Mouse (Mus musculus) midbrain, postnatal 0 days (tissue): Measurements from ENCODE around the gene Slc6a9. TPM values are rescaled to one million over a fixed set of nuclear protein-coding genes. Genes with fewer than 3 reads are reported as not detected.

ENCODE experiments used
- ATAC-seq: fragments of 200-750 bp; cut with Nextera tagmentation; 2 replicates; pipeline ENCODE4 v1.8.0; 2017; ENCODE audit warnings: moderate number of reproducible peaks, mild to moderate bottlenecking, moderate TSS enrichment, moderate library complexity; ENCODE audit not compliant: low FRiP score
- DNase-seq: peaks from one replicate; pipeline ENCODE4 v3.0.0-alpha.2; 2015; ENCODE audit warnings: low spot score
- H3K27ac ChIP-seq: fragments of 300-500 bp; sonication (generic); 2 replicates; pipeline ENCODE4 v1.5.1; 2014; ENCODE audit warnings: low read depth, mild to moderate bottlenecking, low read length, mixed read lengths
- H3K27me3 ChIP-seq: fragments of 300-500 bp; sonication (generic); 2 replicates; pipeline ENCODE4 v1.6.1; 2014; ENCODE audit warnings: low read length, control low read depth, mixed read lengths; ENCODE audit not compliant: insufficient read depth
- H3K36me3 ChIP-seq: fragments of 300-500 bp; sonication (generic); 2 replicates; pipeline ENCODE4 v1.6.1; 2014; ENCODE audit warnings: low read length, control low read depth, mixed read lengths; ENCODE audit not compliant: insufficient read depth
- H3K4me1 ChIP-seq: fragments of 300-500 bp; sonication (generic); 2 replicates; pipeline ENCODE4 v1.6.1; 2014; ENCODE audit warnings: mild to moderate bottlenecking, control low read depth, antibody characterized with exemption, low read length, mixed read lengths; ENCODE audit not compliant: insufficient read depth
- H3K4me2 ChIP-seq: fragments of 300-500 bp; sonication (generic); 2 replicates; pipeline ENCODE4 v1.6.1; 2014; ENCODE audit warnings: low read depth, mild to moderate bottlenecking, low read length, mixed read lengths; ENCODE audit not compliant: poor library complexity, severe bottlenecking
- H3K4me3 ChIP-seq: fragments of 300-500 bp; sonication (generic); 2 replicates; pipeline ENCODE4 v1.5.1; 2014; ENCODE audit warnings: low read depth, mild to moderate bottlenecking, low read length, moderate library complexity
- H3K9ac ChIP-seq: fragments of 300-500 bp; sonication (generic); replicated peaks from 2 replicates; pipeline ENCODE4 v1.6.1; 2014; ENCODE audit warnings: mild to moderate bottlenecking, low read length, moderate library complexity, mixed read lengths; ENCODE audit not compliant: poor library complexity, severe bottlenecking
- H3K9me3 ChIP-seq: fragments of 300-500 bp; sonication (generic); 2 replicates; pipeline ENCODE4 v1.6.1; 2016; ENCODE audit warnings: low read length, control low read depth
- CTCF ChIP-seq: IDR thresholded peaks from 2 replicates; pipeline ENCODE4 v1.5.1; 2016; ENCODE audit warnings: antibody characterized with exemption, mild to moderate bottlenecking
- WGBS: fragments of 180-500 bp; shearing (Covaris S2); extraction: QIAGEN DNeasy Blood & Tissue Kit; methylation state at CpG from one replicate; pipeline ENCODE4 v1.1.7; 2014; 5-methylcytosine and 5-hydroxymethylcytosine counted together
- polyA plus RNA-seq: library from polyadenylated mRNA; unstranded; fragments of >200 nt; fragmentation: Nextera tagmentation; extraction: Ambion mirVana; gene quantifications from 2 replicates; pipeline ENCODE4 v1.2.1, GENCODE M21; 2015
- total RNA-seq: library from RNA; depleted of rRNA; stranded (reverse); fragments of >200 nt; gene quantifications from 2 replicates; pipeline ENCODE4 v1.2.3, GENCODE M21; 2014; rRNA removed

Gene Slc6a9
- 71.2 and 105 TPM in 2 replicates for total RNA-seq
- 58.7 and 70.5 TPM in 2 replicates for polyA plus RNA-seq

DNA sequence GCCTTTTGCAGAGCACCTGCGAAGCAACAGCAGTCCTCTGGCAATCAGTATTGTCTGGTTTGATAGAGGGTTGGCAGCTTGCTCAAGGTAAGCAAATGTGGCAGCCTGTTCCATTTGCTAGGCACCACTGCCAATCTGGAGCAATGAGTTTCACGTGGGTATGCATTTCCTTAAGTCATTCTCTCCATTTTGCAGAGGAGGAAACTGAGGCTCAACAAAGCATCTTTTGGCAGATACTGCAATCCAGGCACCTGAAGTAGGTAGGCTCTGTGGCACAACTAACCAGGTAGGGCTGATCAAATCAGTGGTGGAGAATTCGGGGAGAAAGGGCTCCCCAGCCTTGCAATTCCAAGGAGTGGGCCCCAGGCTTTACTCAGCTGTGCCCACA lies at the start of gene Slc6a9:
TSS of gene Slc6a9 (plus strand) at position 50 of the 388 bp plus-strand sequence.
- Histone ChIP-seq H3K27ac (peak within 1 kb of the TSS; percentile 96), H3K27me3 (no peaks in the 10 kb centered on the region), H3K9me3 (no peaks in the 10 kb centered on the region), H3K9ac (peak within 1 kb of the TSS; percentile 99), H3K4me3 (peak within 1 kb of the TSS; percentile 86), H3K36me3 (no peaks in the 10 kb centered on the region), H3K4me2 (peak within 1 kb of the TSS; percentile 77), H3K4me1 (no peaks in the 10 kb centered on the region)
- no peak for TF ChIP-seq CTCF
- ATAC-seq (no peak), DNase-seq (no peak)
- 31% methylated on average over 3 of the region's 3 CpGs for WGBS

DNA sequence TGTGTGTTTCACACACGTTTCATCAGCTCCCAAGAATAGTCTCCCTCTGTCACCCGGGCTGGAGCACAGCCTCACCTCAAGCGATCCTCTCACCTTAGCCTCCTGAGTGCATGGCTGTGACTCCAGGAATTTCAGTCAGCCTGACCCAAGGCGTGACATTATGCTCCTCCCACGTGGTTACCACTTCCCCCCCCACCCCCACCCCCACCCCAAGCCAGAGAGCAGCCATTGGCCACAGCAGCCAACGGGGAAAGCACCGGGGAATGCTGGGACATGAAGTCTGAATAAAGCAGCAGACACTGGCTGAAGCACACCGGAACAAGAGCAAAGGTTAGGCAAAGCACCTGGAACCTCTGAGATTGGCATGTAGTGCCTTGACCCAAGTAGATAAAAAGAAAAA lies 47.3 kb upstream of the Slc6a9 start:
- Histone ChIP-seq H3K4me1 (no peaks in the 10 kb centered on the region), H3K27ac (no peak overlapping the region), H3K9me3 (no peaks in the 10 kb centered on the region), H3K4me2 (no peak overlapping the region), H3K9ac (no peak overlapping the region), H3K4me3 (no peak overlapping the region), H3K27me3 (no peaks in the 10 kb centered on the region), H3K36me3 (no peaks in the 10 kb centered on the region)
- WGBS, result 42% methylated on average over 8 of the region's 8 CpGs
- no peak for TF ChIP-seq CTCF
- ATAC-seq, result no peak
- DNase-seq, result peak; percentile 32

- no peaks in the 10 kb centered on the region for H3K27me3 ChIP-seq
- DNase-seq (no peak), ATAC-seq (no peak)
- 67% methylated on average over 9 of the region's 10 CpGs for WGBS
- no peaks in the 10 kb centered on the region for H3K36me3 ChIP-seq
- no peaks in the 10 kb centered on the region for H3K4me1 ChIP-seq
- H3K27ac ChIP-seq, result no peak overlapping the region
- no peak overlapping the region for H3K9ac ChIP-seq
- H3K9me3 ChIP-seq, result no peaks in the 10 kb centered on the region
- no peak for TF ChIP-seq CTCF
- no peak overlapping the region for H3K4me2 ChIP-seq
- no peak overlapping the region for H3K4me3 ChIP-seq
Measured at GRCm38 (mm10) chr4:117788308-117788707, 46.0 kb upstream of the Slc6a9 start.

GRCm38 (mm10) chr4:117799904-117800303 lies 34.4 kb upstream of the Slc6a9 start:
- no peak overlapping the region for H3K27ac ChIP-seq
- H3K36me3 ChIP-seq, result no peaks in the 10 kb centered on the region
- no peaks in the 10 kb centered on the region for H3K9me3 ChIP-seq
- H3K9ac ChIP-seq, result no peak overlapping the region
- no peak overlapping the region for H3K4me2 ChIP-seq
- no peak overlapping the region for H3K4me3 ChIP-seq
- DNase-seq, result no peak
- H3K4me1 ChIP-seq, result no peaks in the 10 kb centered on the region
- no peak for ATAC-seq
- WGBS, result 84% methylated on average over 6 of the region's 6 CpGs
- peak; percentile 18; the same call in 1 of the 2 replicates for TF ChIP-seq CTCF
- no peaks in the 10 kb centered on the region for H3K27me3 ChIP-seq

DNA sequence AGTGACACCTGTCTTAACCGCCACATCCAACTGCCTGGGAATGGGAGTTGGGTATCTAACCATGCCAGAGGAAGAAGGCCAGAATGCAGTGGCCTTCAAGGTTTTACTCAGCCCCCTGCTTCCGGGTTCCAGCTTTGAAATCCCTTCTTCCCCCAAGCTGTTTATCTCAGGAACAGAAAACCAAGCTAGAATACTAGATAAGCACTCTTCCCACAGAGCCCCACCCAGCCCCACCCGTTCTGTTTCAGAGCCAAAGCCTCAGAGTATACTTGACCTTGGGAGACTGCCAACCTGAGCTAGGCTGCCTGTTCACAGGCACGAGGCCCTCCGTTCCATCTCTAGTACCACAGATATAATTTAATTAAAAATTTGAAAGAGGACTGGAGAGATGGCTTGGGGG lies 27.3 kb upstream of the Slc6a9 start:
- H3K27me3 ChIP-seq, result no peaks in the 10 kb centered on the region
- no peak overlapping the region for H3K9ac ChIP-seq
- WGBS, result 74% methylated on average over 5 of the region's 5 CpGs
- ATAC-seq (no peak), DNase-seq (no peak)
- no peak overlapping the region for H3K4me2 ChIP-seq
- H3K4me3 ChIP-seq, result no peak overlapping the region
- no peaks in the 10 kb centered on the region for H3K4me1 ChIP-seq
- H3K36me3 ChIP-seq, result no peaks in the 10 kb centered on the region
- no peak overlapping the region for H3K27ac ChIP-seq
- H3K9me3 ChIP-seq, result no peaks in the 10 kb centered on the region
- TF ChIP-seq CTCF, result no peak

GRCm38 (mm10) chr4:117810933-117811332 lies 23.4 kb upstream of the Slc6a9 start:
- 62% methylated on average over 2 of the region's 2 CpGs for WGBS
- Histone ChIP-seq H3K27me3 (no peaks in the 10 kb centered on the region), H3K27ac (no peak overlapping the region), H3K36me3 (no peaks in the 10 kb centered on the region), H3K4me1 (no peaks in the 10 kb centered on the region), H3K4me2 (no peak overlapping the region), H3K4me3 (no peak overlapping the region), H3K9ac (no peak overlapping the region), H3K9me3 (no peaks in the 10 kb centered on the region)
- DNase-seq (peak; percentile 48), ATAC-seq (no peak)
- peak; percentile 63 for TF ChIP-seq CTCF
